Mouse (Mus musculus) MEL (cell line): ENCODE results near the gene Rnaseh2c. TPM values are rescaled to one million over a fixed set of nuclear protein-coding genes. Genes with fewer than 3 reads are reported as not detected.

Experiments used
- DNase-seq: peaks from one replicate; pipeline ENCODE4 v3.0.0; 2011; ENCODE audit warnings: low read depth, low spot score
- H3K27ac ChIP-seq: 2 replicates; pipeline ENCODE4 v1.5.1; 2012; ENCODE audit warnings: low read depth, mild to moderate bottlenecking, control low read depth, low read length, moderate library complexity; ENCODE audit not compliant: control insufficient read depth
- H3K27me3 ChIP-seq, 2 experiments: fragments of 150-350 bp in 1 of 2; sonication (generic) in 1 of 2; 2 replicates each; pipeline ENCODE4 v1.6.1; 2012; ENCODE audit warnings: low read length in 2 of 2, mild to moderate bottlenecking in 2 of 2, improper control_type of control experiment in 1 of 2, moderate library complexity in 1 of 2; ENCODE audit not compliant: insufficient read depth in 2 of 2, control insufficient read depth in 1 of 2
- H3K36me3 ChIP-seq, 2 experiments: 2 replicates each; pipeline ENCODE4 v1.6.1; 2012 to 2014; ENCODE audit warnings: low read length in 2 of 2, improper control_type of control experiment in 1 of 2, inconsistent platforms in 1 of 2, mild to moderate bottlenecking in 1 of 2; ENCODE audit not compliant: insufficient read depth in 2 of 2, control insufficient read depth in 1 of 2
- H3K4me1 ChIP-seq, 2 experiments: fragments of 150-350 bp in 1 of 2; sonication (generic) in 1 of 2; 2 replicates each; pipeline ENCODE4 v1.6.1; 2012; ENCODE audit warnings: low read length in 2 of 2, improper control_type of control experiment in 1 of 2, mild to moderate bottlenecking in 1 of 2; ENCODE audit not compliant: insufficient read depth in 2 of 2, control insufficient read depth in 1 of 2
- H3K4me3 ChIP-seq, 2 experiments: fragments of 150-350 bp in 1 of 2; sonication (generic) in 1 of 2; 2 replicates each; pipeline ENCODE4 v1.5.1; 2012; ENCODE audit warnings: low read depth in 2 of 2, low read length in 2 of 2, mild to moderate bottlenecking in 2 of 2, moderate library complexity in 2 of 2, control low read depth in 1 of 2, improper control_type of control experiment in 1 of 2; ENCODE audit not compliant: control insufficient read depth in 1 of 2, insufficient read depth in 1 of 2
- H3K79me2 ChIP-seq: 2 replicates; pipeline ENCODE4 v1.6.1; 2012; ENCODE audit warnings: mild to moderate bottlenecking, low read length, moderate library complexity; ENCODE audit not compliant: control insufficient read depth, poor library complexity, insufficient read depth
- H3K9ac ChIP-seq: 2 replicates; pipeline ENCODE4 v1.6.1; 2012; ENCODE audit warnings: low read depth, mild to moderate bottlenecking, control low read depth, low read length, moderate library complexity; ENCODE audit not compliant: control insufficient read depth, poor library complexity, severe bottlenecking
- H3K9me3 ChIP-seq: fragments of 150-350 bp; sonication (generic); replicated peaks from 2 replicates; pipeline ENCODE4 v1.6.1; 2012; ENCODE audit warnings: mild to moderate bottlenecking, low read length, improper control_type of control experiment, moderate library complexity; ENCODE audit not compliant: insufficient read depth
- BHLHE40 ChIP-seq: IDR thresholded peaks from 2 replicates; pipeline ENCODE4 v1.6.1; 2012; ENCODE audit warnings: low read depth, mild to moderate bottlenecking, inconsistent platforms, low read length, improper control_type of control experiment, borderline replicate concordance
- CHD2 ChIP-seq: IDR thresholded peaks from 2 replicates; pipeline ENCODE4 v1.6.1; 2011; ENCODE audit warnings: low read length, improper control_type of control experiment
- CTCF ChIP-seq, 3 experiments: IDR thresholded peaks in 2 of 3; conservative IDR thresholded peaks in 1 of 3; 2 replicates each; pipeline ENCODE4 v1.5.1; 2011 to 2012; ENCODE audit warnings: low read length in 3 of 3, low read depth in 2 of 3, mild to moderate bottlenecking in 2 of 3, improper control_type of control experiment in 1 of 3, inconsistent platforms in 1 of 3, mixed read lengths in 1 of 3, moderate library complexity in 1 of 3; ENCODE audit not compliant: control insufficient read depth in 1 of 3, insufficient read depth in 1 of 3, poor library complexity in 1 of 3, severe bottlenecking in 1 of 3
- ELF1 ChIP-seq: IDR thresholded peaks from 2 replicates; pipeline ENCODE4 v1.6.1; 2014; ENCODE audit warnings: low read depth, mild to moderate bottlenecking, inconsistent platforms, low read length, improper control_type of control experiment, moderate library complexity
- GATA1 ChIP-seq: IDR thresholded peaks from 2 replicates; pipeline ENCODE4 v1.6.1; 2011; ENCODE audit warnings: low read depth, low read length, improper control_type of control experiment
- HCFC1 ChIP-seq: IDR thresholded peaks from 2 replicates; pipeline ENCODE4 v1.6.1; 2012; ENCODE audit warnings: low read depth, mild to moderate bottlenecking, inconsistent platforms, low read length, improper control_type of control experiment, moderate library complexity
- MAX ChIP-seq: IDR thresholded peaks from 2 replicates; pipeline ENCODE4 v1.6.1; 2011; ENCODE audit warnings: low read length, improper control_type of control experiment
- MXI1 ChIP-seq: IDR thresholded peaks from 2 replicates; pipeline ENCODE4 v1.6.1; 2011; ENCODE audit warnings: mild to moderate bottlenecking, low read depth, low read length, improper control_type of control experiment
- MYC ChIP-seq: IDR thresholded peaks from 2 replicates; pipeline ENCODE4 v1.6.1; 2011; ENCODE audit warnings: low read depth, mild to moderate bottlenecking, low read length, improper control_type of control experiment, moderate library complexity
- NELFE ChIP-seq: IDR thresholded peaks from 2 replicates; pipeline ENCODE4 v1.6.1; 2011; ENCODE audit warnings: low read depth, low read length, improper control_type of control experiment
- NRF1 ChIP-seq: IDR thresholded peaks from 2 replicates; pipeline ENCODE4 v1.6.1; 2014; ENCODE audit warnings: low read depth, mild to moderate bottlenecking, inconsistent platforms, low read length, improper control_type of control experiment, moderate library complexity; ENCODE audit not compliant: poor library complexity, insufficient read depth, severe bottlenecking
- POLR2A ChIP-seq, 2 experiments: IDR thresholded peaks; 2 replicates each; pipeline ENCODE4 v1.6.1; 2011 to 2012; ENCODE audit warnings: low read length in 2 of 2, mild to moderate bottlenecking in 2 of 2, control low read depth in 1 of 2, improper control_type of control experiment in 1 of 2, low read depth in 1 of 2, moderate library complexity in 1 of 2; ENCODE audit not compliant: control insufficient read depth in 1 of 2, insufficient read depth in 1 of 2, poor library complexity in 1 of 2
- POLR2AphosphoS2 ChIP-seq: IDR thresholded peaks from 2 replicates; pipeline ENCODE4 v1.6.1; 2011; ENCODE audit warnings: low read length, improper control_type of control experiment
- SIN3A ChIP-seq: IDR thresholded peaks from 2 replicates; pipeline ENCODE4 v1.6.1; 2012; ENCODE audit warnings: low read length, improper control_type of control experiment, inconsistent platforms
- SMC3 ChIP-seq: IDR thresholded peaks from 2 replicates; pipeline ENCODE4 v1.6.1; 2011; ENCODE audit warnings: low read depth, low read length, improper control_type of control experiment
- USF2 ChIP-seq, 2 experiments: IDR thresholded peaks; 2 replicates each; pipeline ENCODE4 v1.6.1; 2011 to 2012; ENCODE audit warnings: improper control_type of control experiment in 2 of 2, low read length in 2 of 2, borderline replicate concordance in 1 of 2, inconsistent platforms in 1 of 2, low read depth in 1 of 2, mild to moderate bottlenecking in 1 of 2; ENCODE audit not compliant: insufficient read depth in 1 of 2
- ZC3H11A ChIP-seq: IDR thresholded peaks from 2 replicates; pipeline ENCODE4 v1.6.1; 2012; ENCODE audit warnings: low read depth, mild to moderate bottlenecking, inconsistent platforms, low read length, improper control_type of control experiment
- polyA plus RNA-seq, 2 experiments: library from polyadenylated mRNA; stranded (reverse) in 1 of 2; unstranded in 1 of 2; fragments of >175 nt in 1 of 2; fragments of >200 nt in 1 of 2; gene quantifications; 2 replicates each; pipeline versions ENCODE4 v1.2.1 to v1.2.4; 2012; ENCODE audit warnings: low replicate concordance in 2 of 2, low read depth in 1 of 2; ENCODE audit not compliant: insufficient read length in 2 of 2, insufficient read depth in 1 of 2, missing spikeins in 1 of 2
- total RNA-seq: library from RNA; depleted of rRNA; stranded (reverse); fragments of 300-350 nt; gene quantifications from 2 replicates; pipeline ENCODE4 v1.2.3, GENCODE M21; 2012

The Rnaseh2c gene
- total and polyA plus RNA-seq, 3 experiments: 109 to 165 TPM; not detected in 1

DNA sequence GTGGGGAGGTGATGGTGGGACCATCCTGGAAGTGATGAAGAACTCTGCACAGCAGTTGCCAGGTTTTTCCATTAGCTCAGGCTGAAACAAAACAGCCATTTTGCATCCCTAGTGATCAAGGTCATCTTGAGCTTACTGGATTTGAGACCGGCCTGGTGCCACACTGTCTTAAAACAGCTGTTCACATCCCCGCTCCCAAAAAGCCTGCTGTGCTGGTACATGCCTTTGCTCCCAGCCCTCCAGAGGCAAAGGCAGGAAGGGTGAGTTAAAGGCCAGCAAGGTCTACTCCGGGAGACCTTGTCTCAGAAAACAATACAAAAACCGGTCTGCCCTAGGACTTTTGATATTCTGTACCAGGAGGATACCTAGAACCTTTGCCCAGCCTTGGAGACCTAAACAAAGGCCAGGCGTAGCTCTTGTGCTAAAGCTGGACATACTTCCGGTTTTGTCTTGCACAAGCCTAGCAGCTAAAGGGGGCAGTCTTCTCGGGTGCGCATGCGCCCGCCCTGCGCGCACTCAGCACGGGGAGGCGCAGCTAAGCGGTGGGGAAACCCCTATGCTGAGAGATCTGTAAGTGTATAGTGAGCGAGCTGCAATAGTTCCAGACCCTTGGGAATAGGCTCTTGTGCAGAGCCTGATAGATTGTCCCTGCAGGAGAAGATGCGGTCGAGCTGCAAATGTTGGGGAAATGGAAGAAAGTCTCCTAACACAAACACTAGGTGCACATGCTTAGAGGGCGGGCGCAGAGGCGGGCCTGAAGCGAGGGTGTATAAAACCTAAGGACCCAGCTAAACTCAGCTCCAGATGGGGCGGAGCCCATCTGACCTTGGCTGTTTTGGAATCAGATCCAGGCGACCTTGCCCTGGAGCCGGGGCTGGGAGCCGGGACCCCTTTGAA lies 47.0 kb downstream of the Rnaseh2c start:
- Histone ChIP-seq H3K27ac (peak overlapping the region; percentile 46), H3K4me1 (0 out of 4 replicates have a peak, but pooled peaks cover 0 to 4% of the 10 kb centered on the region in 2 experiments), H3K36me3 (peaks cover 0 to 2% of the 10 kb centered on the region in 2 experiments; a peak in 1 of 4 replicates), H3K27me3 (no peaks in the 10 kb centered on the region), H3K9me3 (no peaks in the 10 kb centered on the region), H3K79me2 (no peaks in the 10 kb centered on the region), H3K9ac (peak overlapping the region; percentile 66), H3K4me3 (peak overlapping the region; percentile 56)
- DNase-seq: peak; percentile 88
- TF ChIP-seq MXI1 (peak; percentile 68), HCFC1 (peak; percentile 59; the same call in 1 of the 2 replicates), SMC3 (no peak), SIN3A (peak; percentile 66; the same call in 1 of the 2 replicates), GATA1 (no peak), CHD2 (no peak), BHLHE40 (no peak), ELF1 (peak; percentile 84), POLR2A (IDR thresholded peaks at IDR 0.05; ENCODE audit: control insufficient read depth in 1 of 2, insufficient read depth in 1 of 2, low read depth in 1 of 2, low read length in 2 of 2, poor library complexity in 1 of 2) (peak in 1 of 2 experiments; percentile 72; a peak in 2 of 4 replicates), USF2 (IDR thresholded peaks at IDR 0.05; ENCODE audit: borderline replicate concordance in 1 of 2, insufficient read depth in 1 of 2, low read depth in 1 of 2, low read length in 2 of 2) (no peak), NELFE (peak; percentile 63), POLR2AphosphoS2 (peak; percentile 84), NRF1 (peak; percentile 97), MYC (0 out of 2 replicates have a peak, but pooled peaks have one; percentile 44), MAX (peak; percentile 34; the same call in 1 of the 2 replicates), CTCF (IDR thresholded peaks at IDR 0.05 in 2 of 3, conservative IDR thresholded peaks at IDR 0.05 in 1 of 3; ENCODE audit: control insufficient read depth in 1 of 3, insufficient read depth in 1 of 3, low read depth in 2 of 3, low read length in 3 of 3, poor library complexity in 1 of 3, severe bottlenecking in 1 of 3) (0 out of 6 replicates have a peak, but pooled peaks of 1 of the 3 experiments have one; percentile 5)

DNA sequence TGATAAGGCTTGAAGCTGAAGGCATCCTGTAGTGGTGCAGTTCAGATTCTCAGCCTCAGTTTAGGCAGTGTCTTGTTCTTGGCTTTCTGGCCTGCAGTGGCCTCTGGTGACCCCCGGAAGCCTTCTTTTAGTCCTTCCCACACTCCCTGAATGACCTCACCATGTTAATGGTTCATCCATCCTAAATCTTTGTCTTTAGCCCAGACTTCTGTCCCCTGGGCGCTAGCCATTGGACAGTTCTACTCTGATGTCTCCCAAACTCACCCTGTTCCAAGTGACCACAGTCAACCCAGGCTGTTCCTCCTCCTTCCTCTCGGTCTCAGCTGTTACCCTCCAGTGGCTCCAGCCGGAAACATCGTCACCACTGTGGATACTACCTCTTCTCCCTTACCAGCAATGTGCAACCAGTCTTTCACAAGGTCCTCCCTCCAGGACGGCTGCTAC lies 47.6 kb downstream of the Rnaseh2c start:
- peaks cover 0 to 2% of the 10 kb centered on the region in 2 experiments; a peak in 1 of 4 replicates for H3K36me3 ChIP-seq
- H3K27me3 ChIP-seq: no peaks in the 10 kb centered on the region
- TF ChIP-seq CTCF (IDR thresholded peaks at IDR 0.05 in 2 of 3, conservative IDR thresholded peaks at IDR 0.05 in 1 of 3; ENCODE audit: control insufficient read depth in 1 of 3, insufficient read depth in 1 of 3, low read depth in 2 of 3, low read length in 3 of 3, poor library complexity in 1 of 3, severe bottlenecking in 1 of 3): no peak
- TF ChIP-seq ZC3H11A: 0 out of 2 replicates have a peak, but pooled peaks have one; percentile 3
- peak overlapping the region; percentile 56; a peak in 3 of 4 replicates for H3K4me3 ChIP-seq
- H3K79me2 ChIP-seq: no peaks in the 10 kb centered on the region
- H3K4me1 ChIP-seq: 0 out of 4 replicates have a peak, but pooled peaks cover 0 to 4% of the 10 kb centered on the region in 2 experiments
- no peaks in the 10 kb centered on the region for H3K9me3 ChIP-seq
- no peak for DNase-seq
- peak overlapping the region; percentile 46 for H3K27ac ChIP-seq
- H3K9ac ChIP-seq: peak overlapping the region; percentile 66
